Mouse (Mus musculus): Measurements from ENCODE around the gene Nup107. TPM values are rescaled to one million over a fixed set of nuclear protein-coding genes. Genes with fewer than 3 reads are reported as not detected.

The Nup107 gene
- polyA plus RNA-seq, 1 experiment from 2014 or later, result 34.9 TPM

DNA sequence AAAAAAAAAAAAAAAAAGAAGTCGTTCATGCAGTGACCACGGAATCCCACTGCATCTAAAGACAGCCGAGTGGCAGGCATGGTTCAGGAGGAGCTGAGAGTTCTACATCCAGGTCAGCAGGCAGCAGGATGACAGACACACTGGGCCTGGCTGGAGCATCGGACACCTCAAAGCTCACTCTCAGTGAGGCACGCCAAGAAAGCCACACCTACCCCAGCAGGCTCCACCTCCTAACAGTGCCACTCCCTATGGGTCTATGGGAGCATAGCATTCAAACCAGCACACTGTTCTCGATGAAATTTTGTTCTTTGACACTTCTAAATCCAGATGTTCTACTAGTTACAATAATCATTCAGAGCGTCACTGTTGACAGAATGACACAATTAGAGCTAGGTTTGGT lies 5.2 kb upstream of the Nup107 start:
- H3K4me2 ChIP-seq (ENCODE audit: low read length), result no peak overlapping the region
- H3K9ac ChIP-seq (ENCODE audit: low read depth, low read length), result no peak overlapping the region
- no peaks in the 10 kb centered on the region for H3K36me3 ChIP-seq (ENCODE audit: insufficient read depth, low read length)
- no peaks in the 10 kb centered on the region for H3K27me3 ChIP-seq (ENCODE audit: insufficient read depth, low read length)
- H3K9me3 ChIP-seq (replicated peaks; ENCODE audit: low read length), result no peaks in the 10 kb centered on the region
- TF ChIP-seq CTCF (IDR thresholded peaks at IDR 0.05; ENCODE audit: low read depth), result no peak
- 78% methylated on average over 7 of the region's 7 CpGs for WGBS
- H3K4me3 ChIP-seq (replicated peaks; ENCODE audit: low read depth, low read length), result no peak overlapping the region
- H3K27ac ChIP-seq, result no peak overlapping the region
- H3K4me1 ChIP-seq (replicated peaks; ENCODE audit: insufficient read depth, low read length), result 0 out of 2 replicates have a peak, but pooled peaks cover 3% of the 10 kb centered on the region
- ATAC-seq (replicated peaks; ENCODE audit: low FRiP score, low read depth), result no peak
- DNase-seq (ENCODE audit: low spot score), result no peak

DNA sequence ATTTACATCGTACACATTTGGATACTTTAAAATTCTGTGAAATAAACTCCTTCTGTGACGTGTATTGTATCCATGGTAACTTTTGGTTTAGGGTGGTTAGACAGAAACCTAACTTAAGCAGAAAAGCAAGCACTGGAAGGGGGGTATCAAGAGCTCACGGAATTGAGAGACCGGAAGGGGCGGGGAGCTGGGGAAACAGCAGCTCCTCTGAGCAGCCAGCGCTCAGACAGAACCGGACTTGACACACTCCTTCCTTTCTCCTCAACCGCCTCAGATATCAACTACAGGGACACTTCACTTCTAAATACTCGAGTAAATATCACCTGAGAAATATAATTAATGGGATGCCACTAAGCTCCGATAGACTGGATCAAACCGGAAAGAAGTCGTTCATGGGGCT lies 4.6 kb upstream of the Nup107 start:
- H3K4me2 ChIP-seq (ENCODE audit: low read length), result no peak overlapping the region
- WGBS, result 87% methylated on average over 12 of the region's 12 CpGs
- TF ChIP-seq CTCF (IDR thresholded peaks at IDR 0.05; ENCODE audit: low read depth), result no peak
- H3K9ac ChIP-seq (ENCODE audit: low read depth, low read length), result no peak overlapping the region
- H3K27ac ChIP-seq, result no peak overlapping the region
- H3K4me3 ChIP-seq (replicated peaks; ENCODE audit: low read depth, low read length), result no peak overlapping the region
- DNase-seq (ENCODE audit: low spot score), result no peak
- H3K27me3 ChIP-seq (ENCODE audit: insufficient read depth, low read length), result no peaks in the 10 kb centered on the region
- 0 out of 2 replicates have a peak, but pooled peaks cover 3% of the 10 kb centered on the region for H3K4me1 ChIP-seq (replicated peaks; ENCODE audit: insufficient read depth, low read length)
- ATAC-seq (replicated peaks; ENCODE audit: low FRiP score, low read depth), result no peak
- H3K9me3 ChIP-seq (replicated peaks; ENCODE audit: low read length), result no peaks in the 10 kb centered on the region
- H3K36me3 ChIP-seq (ENCODE audit: insufficient read depth, low read length), result no peaks in the 10 kb centered on the region

GRCm38 (mm10) chr10:117796181-117796580 lies 3.7 kb upstream of the Nup107 start:
- Histone ChIP-seq H3K4me2 (ENCODE audit: low read length) (no peak overlapping the region), H3K36me3 (ENCODE audit: insufficient read depth, low read length) (no peaks in the 10 kb centered on the region), H3K27me3 (ENCODE audit: insufficient read depth, low read length) (no peaks in the 10 kb centered on the region), H3K27ac (no peak overlapping the region), H3K4me3 (replicated peaks; ENCODE audit: low read depth, low read length) (no peak overlapping the region), H3K4me1 (replicated peaks; ENCODE audit: insufficient read depth, low read length) (0 out of 2 replicates have a peak, but pooled peaks cover 3% of the 10 kb centered on the region), H3K9me3 (replicated peaks; ENCODE audit: low read length) (no peaks in the 10 kb centered on the region), H3K9ac (ENCODE audit: low read depth, low read length) (no peak overlapping the region)
- no peak for ATAC-seq (replicated peaks; ENCODE audit: low FRiP score, low read depth)
- TF ChIP-seq CTCF (IDR thresholded peaks at IDR 0.05; ENCODE audit: low read depth), result peak; percentile 42; the same call in 1 of the 2 replicates
- no peak for DNase-seq (ENCODE audit: low spot score)
- 93% methylated on average over 7 of the region's 7 CpGs for WGBS

DNA sequence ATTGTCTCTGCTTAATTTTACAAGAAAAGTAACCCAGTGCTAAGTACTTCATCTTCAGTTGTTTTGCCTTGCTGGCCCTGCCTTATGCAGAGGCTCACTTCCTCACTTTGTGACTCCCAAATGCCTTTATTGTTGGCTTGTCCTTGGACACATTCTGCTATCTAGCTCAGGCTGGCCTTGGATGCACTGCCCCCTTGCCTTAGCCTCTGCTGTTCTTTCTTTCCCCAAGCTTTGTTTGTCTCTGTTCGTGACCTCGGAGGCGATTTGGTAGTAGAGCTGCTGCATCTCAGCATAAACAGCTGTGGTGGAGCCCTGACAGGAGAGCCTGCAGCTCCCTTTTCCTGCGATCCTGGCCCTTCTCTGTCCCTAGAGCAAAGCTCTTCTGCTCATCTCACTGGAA lies 2.7 kb upstream of the Nup107 start:
- no peaks in the 10 kb centered on the region for H3K36me3 ChIP-seq (ENCODE audit: insufficient read depth, low read length)
- ATAC-seq (replicated peaks; ENCODE audit: low FRiP score, low read depth) (no peak), DNase-seq (ENCODE audit: low spot score) (no peak)
- no peak overlapping the region for H3K4me3 ChIP-seq (replicated peaks; ENCODE audit: low read depth, low read length)
- H3K9me3 ChIP-seq (replicated peaks; ENCODE audit: low read length), result no peaks in the 10 kb centered on the region
- TF ChIP-seq CTCF (IDR thresholded peaks at IDR 0.05; ENCODE audit: low read depth), result no peak
- WGBS, result 86% methylated on average over 4 of the region's 4 CpGs
- H3K4me1 ChIP-seq (replicated peaks; ENCODE audit: insufficient read depth, low read length), result 0 out of 2 replicates have a peak, but pooled peaks cover 3% of the 10 kb centered on the region
- H3K4me2 ChIP-seq (ENCODE audit: low read length), result no peak overlapping the region
- no peak overlapping the region for H3K9ac ChIP-seq (ENCODE audit: low read depth, low read length)
- no peaks in the 10 kb centered on the region for H3K27me3 ChIP-seq (ENCODE audit: insufficient read depth, low read length)
- no peak overlapping the region for H3K27ac ChIP-seq

DNA sequence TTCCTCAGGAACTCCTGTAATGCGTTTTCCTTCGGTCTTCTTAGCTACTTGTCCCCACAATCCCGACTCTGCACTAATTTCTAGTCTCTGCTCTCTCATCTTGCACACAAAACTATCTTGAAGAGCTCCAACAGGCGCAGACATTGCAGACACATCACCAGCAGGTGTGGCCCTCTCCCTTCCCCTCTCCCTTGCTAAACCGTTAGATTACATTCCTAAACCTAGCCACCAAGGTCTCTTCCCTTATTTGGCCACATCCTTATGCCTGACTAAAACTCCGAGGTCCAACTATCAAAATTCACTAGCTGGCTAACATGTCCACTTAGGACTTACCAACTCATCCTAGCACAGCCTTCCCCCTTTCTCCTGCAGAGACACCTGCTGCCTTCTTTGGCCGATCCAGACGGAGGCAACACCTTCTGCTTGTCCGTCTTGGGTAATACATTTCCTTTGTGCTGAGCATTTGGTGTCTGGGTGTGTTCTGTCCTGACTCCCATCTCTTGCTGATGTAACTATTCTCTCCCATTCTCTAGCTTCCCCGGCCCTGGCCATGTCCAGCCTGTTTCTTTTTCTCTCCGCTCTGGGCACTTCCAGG lies 1.0 kb upstream of the Nup107 start:
- WGBS, result 73% methylated on average over 11 of the region's 11 CpGs
- H3K9ac ChIP-seq (ENCODE audit: low read depth, low read length), result no peak overlapping the region

GRCm38 (mm10) chr10:117791171-117791470 lies 1.4 kb downstream of the Nup107 start:
- Histone ChIP-seq H3K36me3 (ENCODE audit: insufficient read depth, low read length) (peaks cover 12% of the 10 kb centered on the region; the same call in 1 of the 2 replicates), H3K4me3 (replicated peaks; ENCODE audit: low read depth, low read length) (no peak overlapping the region), H3K27ac (no peak overlapping the region), H3K4me2 (ENCODE audit: low read length) (peak overlapping the region; percentile 81; the same call in 1 of the 2 replicates), H3K9me3 (replicated peaks; ENCODE audit: low read length) (no peaks in the 10 kb centered on the region), H3K27me3 (ENCODE audit: insufficient read depth, low read length) (no peaks in the 10 kb centered on the region), H3K4me1 (replicated peaks; ENCODE audit: insufficient read depth, low read length) (0 out of 2 replicates have a peak, but pooled peaks cover 3% of the 10 kb centered on the region), H3K9ac (ENCODE audit: low read depth, low read length) (peak overlapping the region; percentile 82; the same call in 1 of the 2 replicates)
- DNase-seq (ENCODE audit: low spot score), result no peak
- 92% methylated on average over 2 of the region's 2 CpGs for WGBS
- no peak for ATAC-seq (replicated peaks; ENCODE audit: low FRiP score, low read depth)
- no peak for TF ChIP-seq CTCF (IDR thresholded peaks at IDR 0.05; ENCODE audit: low read depth)

More for the DNA sequence above, 1.0 kb upstream of the Nup107 start:
- Histone ChIP-seq H3K4me2 (ENCODE audit: low read length) (peak overlapping the region; percentile 52), H3K36me3 (ENCODE audit: insufficient read depth, low read length) (no peaks in the 10 kb centered on the region), H3K27ac (peak overlapping the region; percentile 75), H3K4me3 (replicated peaks; ENCODE audit: low read depth, low read length) (no peak overlapping the region), H3K4me1 (replicated peaks; ENCODE audit: insufficient read depth, low read length) (0 out of 2 replicates have a peak, but pooled peaks cover 3% of the 10 kb centered on the region), H3K9me3 (replicated peaks; ENCODE audit: low read length) (no peaks in the 10 kb centered on the region), H3K27me3 (ENCODE audit: insufficient read depth, low read length) (no peaks in the 10 kb centered on the region)
- no peak for DNase-seq (ENCODE audit: low spot score)
- no peak for ATAC-seq (replicated peaks; ENCODE audit: low FRiP score, low read depth)
- TF ChIP-seq CTCF (IDR thresholded peaks at IDR 0.05; ENCODE audit: low read depth), result no peak

Data from kidney, postnatal 0 days (tissue).